Mouse (Mus musculus): ENCODE measurements around the gene Hint2. TPM values are rescaled to one million over a fixed set of nuclear protein-coding genes. Genes with fewer than 3 reads are reported as not detected.

The Hint2 gene
- total RNA-seq (2022), result 10 to 100 TPM; 46.4 to 48.6 (median 47.3) TPM

DNA sequence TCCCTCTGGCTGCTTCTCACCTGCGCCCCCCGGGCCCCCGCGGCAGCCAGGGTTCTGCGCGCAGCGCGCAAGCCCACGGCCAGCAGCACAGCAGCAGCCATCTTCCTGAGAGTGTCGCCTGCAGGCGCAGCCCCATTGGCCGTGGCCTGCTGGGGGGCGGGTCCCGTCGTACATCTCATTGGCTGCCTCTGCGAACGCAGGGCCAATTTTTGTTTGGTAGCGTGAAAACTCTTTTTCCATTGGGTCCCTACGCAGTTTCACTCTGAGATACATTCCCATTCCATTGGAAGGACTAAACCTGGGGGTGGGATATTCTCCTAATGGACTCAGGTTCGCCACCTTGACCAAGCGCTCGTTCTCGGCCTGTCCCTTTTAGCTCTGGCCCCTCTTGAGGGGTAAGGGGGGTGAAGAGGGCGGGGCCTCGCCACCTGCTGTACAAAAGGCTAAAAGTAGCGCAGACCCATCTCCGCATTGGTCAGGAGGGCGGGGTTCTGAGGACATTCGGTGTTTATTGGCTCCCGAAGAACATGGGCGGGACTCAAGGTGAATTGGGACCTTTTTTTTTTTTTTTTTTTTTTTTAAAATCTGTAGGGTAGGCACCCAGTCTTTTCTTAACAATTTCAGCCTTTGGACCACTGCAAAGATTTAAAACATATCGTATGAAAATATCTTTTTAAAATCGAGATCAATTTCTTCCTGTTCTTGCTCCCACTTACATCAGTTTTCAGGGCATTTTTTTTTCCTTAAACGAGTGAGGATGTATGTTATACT is at the start of gene Hint2:
TSS of gene Hint2 (minus strand) at position 128 of the 771 bp plus-strand sequence.
- DNase-seq (ENCODE audit: low spot score in 2 of 2), result peak; percentile 96

DNA sequence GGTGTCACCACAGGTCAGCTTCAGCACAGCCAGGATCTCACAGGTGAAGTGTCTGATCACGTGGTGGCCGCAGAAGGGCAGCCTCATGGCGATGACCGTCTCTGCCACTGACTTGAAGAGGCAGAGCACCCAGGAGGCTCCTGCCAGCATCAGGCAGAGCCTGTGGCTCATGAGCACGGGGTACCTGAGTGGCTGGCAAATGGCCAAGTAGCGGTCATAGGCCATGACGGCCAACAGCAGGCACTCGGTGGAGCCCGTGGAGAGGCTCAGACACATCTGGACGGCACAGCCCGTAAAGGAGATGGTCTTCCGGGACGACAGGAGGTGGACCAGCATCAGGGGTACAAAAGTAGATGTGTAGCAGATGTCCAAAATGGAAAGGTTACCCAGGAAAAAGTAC is 49.7 kb upstream of the Hint2 start:
- DNase-seq (ENCODE audit: low spot score in 2 of 2), result no peak

DNA sequence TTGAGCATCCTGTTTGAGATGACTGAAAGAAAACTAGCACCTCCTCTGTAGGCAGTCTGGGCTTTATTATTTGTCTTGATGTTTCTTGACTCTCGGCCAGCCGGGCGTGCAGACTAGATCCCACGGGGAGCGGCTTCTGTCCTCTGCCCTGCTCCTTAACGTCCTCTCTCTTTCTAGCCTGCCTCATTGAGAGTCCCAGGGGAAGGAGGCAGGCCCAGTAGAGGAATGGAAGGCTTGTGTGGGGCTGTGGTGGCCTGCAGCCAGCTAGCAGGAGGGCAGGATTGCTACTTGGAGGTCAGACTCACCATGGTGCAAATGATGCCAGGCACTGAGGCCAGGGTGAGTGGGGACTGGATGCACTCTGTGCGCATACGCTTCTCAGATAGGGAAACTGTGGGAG is 47.6 kb upstream of the Hint2 start:
- no peak for DNase-seq (ENCODE audit: low spot score in 2 of 2)

DNA sequence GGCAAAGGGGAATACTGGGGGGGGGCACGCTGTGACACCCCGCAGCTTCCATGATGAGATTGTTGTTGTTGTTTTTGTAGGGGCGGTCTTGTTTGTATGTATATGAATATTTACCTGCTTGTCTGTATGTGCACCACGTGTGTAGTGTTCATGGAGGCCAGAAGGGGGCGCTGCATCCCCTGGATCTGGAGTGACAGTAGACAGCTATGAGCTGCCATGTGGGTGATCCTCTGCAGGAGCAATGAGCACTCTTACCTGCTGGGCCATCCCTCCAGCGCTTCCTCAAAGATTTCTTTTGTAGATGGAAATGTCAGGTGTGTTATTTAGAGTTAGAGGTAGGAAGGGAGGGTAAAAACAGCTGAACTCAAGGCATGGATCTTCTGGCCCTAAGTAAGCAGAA is 47.2 kb upstream of the Hint2 start:
- DNase-seq (ENCODE audit: low spot score in 2 of 2), result no peak

DNA sequence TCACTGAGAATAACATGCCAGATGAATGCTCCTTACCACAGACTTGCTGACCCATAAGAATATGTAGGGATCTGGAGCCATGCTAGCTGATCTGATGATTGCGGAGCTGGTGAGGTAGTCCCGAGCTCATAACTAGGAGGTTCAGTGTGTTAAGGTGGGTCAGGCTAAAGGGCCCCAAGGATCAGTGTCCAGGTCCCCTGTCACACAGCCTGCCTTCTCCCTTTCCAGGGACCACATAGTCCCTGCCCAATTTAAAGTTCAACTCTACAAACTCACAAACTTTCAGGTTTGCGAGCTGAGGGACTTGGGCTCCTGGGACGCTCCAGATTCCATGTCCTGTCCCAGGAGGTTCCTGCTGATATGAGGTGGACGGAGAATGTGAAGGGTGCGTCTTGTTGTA is 44.4 kb upstream of the Hint2 start, which contains the start of gene Olfr70:
TSS of gene Olfr70 (minus strand) at position 101 of the 400 bp plus-strand sequence.
- DNase-seq (ENCODE audit: low spot score in 2 of 2), result no peak

DNA sequence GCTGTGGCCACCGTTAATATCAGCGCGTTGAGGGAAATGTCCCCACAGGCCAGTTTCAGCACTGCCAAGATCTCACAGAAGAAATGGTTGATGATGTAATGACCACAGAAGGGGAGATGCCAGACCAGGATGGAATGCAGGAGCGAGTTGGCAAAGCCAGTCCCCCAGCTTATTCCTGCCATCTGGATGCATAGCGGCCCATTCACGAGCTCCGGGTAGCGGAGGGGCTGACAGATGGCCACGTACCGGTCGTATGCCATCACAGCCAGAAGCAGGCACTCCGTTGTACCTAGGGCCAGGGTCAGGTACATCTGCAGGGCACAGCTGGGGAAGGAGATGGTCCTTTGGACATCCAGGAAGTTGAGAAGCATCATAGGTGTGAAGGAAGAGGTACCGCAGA is 40.3 kb upstream of the Hint2 start:
- DNase-seq (ENCODE audit: low spot score in 2 of 2), result no peak

DNA sequence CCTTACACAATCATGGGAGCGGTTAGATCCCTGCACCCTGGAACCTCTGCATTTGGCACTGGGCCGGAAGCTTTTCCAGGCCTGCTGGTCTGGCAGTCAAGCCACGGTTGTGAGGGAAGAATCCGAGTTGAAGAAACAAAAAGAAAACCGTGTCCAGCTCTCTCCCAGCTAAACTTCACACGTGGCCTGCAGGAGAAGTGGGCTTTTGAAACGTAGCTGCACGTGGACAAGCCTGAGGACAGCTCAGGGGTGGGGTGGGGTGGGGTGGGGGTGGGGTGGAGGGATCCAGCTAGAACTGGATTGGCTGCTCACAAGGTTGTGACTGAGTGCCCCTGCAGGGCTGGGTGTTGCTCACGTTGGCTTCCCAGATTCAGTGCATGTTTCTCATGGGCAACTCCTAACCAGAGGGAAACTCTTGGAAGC is 39.0 kb upstream of the Hint2 start:
- peak; percentile 36 to 66 for DNase-seq (ENCODE audit: low spot score in 2 of 2)

DNA sequence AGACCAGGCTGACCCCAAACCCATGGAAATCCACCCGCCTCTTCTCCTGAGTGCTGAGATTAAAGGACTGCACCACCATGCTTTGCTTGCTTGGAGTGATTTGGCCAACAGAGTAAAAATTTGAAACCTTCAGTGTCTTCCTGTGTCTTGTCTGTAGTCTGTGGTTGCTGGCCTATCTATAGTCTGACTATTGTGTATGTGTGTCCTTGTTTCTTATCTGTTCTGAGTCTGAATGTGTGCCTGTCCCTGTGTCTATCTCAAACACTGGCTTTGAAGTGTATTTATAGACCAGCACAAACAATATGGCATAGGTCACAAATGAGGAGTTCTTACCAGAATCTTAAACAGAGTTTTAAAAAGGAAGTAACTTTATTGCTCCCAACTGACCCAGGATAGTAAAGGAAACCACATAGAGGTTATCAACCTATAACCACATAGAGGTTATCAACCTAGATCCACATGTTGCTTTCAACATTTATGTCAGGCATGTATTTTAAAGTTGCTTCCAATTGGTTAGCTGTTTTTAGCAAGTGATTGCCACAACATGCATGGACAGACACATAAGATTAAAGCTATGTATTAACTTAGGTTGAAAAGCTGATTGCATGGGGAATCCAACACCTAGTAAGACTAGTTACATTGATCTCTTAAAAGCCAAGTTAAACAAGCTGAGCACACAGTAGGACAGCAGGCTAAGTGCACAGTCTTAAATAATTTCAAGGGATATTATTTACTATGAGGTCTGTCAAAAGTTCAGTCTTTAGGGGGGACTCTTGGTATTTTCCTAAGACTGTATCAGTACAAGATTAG is 38.4 kb upstream of the Hint2 start:
- DNase-seq (ENCODE audit: low spot score in 2 of 2), result no peak

DNA sequence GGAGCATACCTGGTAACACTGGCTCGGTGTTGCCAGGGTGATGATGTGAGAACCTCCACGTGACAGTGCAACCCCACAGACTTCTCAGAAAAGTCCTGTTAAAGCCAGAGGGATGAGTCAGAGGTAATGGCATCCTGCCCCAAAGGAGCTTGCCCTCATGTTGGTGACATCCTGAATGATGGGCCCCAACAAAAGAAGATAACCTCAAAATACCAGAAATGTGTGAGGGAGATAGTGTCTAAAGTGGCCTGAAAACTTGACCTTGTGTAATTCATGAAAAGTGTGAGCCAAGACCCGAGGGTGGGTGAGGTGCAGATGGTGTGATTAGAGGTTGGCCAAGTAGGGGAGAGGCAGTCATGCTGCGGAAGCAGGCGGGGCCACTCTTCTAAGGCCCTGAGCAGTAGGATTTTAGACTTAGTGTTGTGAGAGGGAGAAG is 37.6 kb upstream of the Hint2 start:
- DNase-seq (ENCODE audit: low spot score in 2 of 2), result peak in 1 of 2 experiments; percentile 25

DNA sequence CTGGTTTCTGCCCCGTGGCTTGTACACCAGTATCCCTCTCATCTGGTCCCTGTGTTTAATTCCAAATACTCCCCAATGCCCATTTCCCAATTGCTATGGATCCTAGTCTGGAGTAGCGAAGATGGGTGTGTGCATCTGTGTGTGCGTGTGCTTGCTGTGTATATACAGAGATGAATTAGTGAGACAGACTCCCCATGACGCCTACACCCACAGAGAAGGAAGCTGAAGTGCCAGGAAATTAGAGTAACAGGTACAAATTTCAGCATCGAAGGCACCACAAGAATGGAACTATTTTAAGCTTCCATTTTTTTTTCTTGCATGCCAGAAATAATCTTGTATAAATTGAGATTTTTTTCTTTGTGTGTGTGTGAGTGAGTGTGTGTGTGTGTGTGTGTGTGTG is 34.8 kb upstream of the Hint2 start:
- DNase-seq (ENCODE audit: low spot score in 2 of 2), result no peak

DNA sequence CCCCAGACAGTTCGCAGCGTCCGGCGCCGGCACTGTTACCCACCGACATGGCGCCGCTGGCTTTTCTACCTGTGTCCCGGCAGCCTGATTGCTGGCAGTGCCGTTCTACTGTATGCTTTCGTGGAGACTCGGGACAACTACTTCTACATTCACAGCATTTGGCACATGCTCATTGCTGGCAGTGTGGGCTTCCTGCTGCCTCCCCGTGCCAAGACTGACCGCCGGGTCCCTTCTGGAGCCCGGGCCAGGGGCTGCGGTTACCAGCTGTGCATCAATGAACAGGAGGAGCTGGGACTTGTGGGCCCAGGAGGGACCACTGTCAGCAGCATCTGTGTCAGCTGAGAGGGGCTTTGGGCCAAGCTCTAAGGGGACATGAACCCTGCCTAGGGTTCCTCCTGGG is 33.8 kb upstream of the Hint2 start:
- DNase-seq (ENCODE audit: low spot score in 2 of 2), result no peak

DNA sequence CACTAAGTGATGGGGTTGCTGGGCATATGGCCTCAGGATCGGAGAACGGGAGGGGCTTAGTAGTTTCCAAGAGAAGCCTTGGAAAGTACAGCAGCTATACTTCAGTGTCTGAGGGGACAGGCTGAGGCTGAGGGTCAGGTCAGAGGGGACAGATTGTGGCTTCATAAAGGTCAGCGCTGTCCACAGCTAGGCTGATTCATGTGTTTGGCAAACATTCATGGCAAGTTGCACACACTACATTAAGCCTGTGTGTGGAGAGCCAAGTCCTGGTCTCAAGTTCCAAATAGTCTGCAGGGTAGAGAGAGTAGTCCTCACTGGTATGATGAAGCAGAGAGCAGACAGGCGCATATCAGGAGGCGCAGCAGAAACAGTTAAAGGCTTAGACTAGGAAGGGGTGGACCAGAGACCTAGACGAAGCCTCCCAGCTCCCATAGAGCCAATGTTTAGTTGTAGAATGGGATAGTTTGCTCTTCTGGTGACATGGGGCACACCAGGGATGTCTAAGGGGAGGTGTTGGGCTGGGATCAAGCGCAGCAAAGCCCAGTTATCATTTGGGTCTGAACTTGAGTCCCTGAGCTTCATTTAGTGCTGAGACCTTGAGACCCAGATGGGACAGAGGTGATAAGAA is 23.3 kb upstream of the Hint2 start:
- peak; percentile 72 to 76 for DNase-seq (ENCODE audit: low spot score in 2 of 2)

DNA sequence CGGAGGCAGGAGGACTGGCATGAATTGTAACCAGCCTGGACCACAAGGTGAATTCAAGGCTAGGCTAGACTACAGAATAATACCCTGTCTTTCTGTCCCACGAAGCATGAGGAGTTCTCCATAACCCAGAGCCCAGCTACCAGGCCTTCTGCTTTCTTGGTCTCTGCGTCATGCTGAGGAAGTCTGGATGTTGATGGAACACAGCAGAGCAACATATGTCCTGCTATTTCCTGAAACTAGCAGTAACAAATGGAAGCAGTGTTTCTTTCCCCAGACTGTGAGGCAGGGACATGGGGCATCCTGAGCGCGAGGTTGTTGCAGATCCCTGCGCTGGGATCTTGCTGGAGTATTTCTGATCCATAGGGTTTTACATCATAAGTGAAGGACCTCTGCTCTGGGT is 22.3 kb upstream of the Hint2 start:
- DNase-seq (ENCODE audit: low spot score in 2 of 2), result no peak

DNA sequence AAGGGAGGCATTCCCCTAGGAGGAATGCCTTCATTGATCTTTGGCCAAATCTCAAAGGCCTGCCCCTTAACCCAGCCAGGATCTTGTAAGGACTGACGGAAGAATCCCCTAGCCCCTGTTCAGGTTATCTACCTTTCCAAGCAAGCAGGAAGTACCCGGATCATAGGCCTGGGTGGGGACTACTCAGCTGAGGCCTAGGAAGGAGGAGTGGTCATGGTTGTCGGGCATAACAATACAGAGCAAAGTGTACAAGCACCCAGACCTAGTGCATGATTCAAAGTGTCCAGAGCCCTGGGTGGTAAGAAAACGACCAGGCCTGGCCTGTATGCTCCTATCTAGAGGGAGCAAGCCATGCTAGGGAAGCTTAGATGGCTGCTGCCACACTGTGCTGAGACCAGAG is 19.3 kb upstream of the Hint2 start:
- DNase-seq (ENCODE audit: low spot score in 2 of 2), result no peak

DNA sequence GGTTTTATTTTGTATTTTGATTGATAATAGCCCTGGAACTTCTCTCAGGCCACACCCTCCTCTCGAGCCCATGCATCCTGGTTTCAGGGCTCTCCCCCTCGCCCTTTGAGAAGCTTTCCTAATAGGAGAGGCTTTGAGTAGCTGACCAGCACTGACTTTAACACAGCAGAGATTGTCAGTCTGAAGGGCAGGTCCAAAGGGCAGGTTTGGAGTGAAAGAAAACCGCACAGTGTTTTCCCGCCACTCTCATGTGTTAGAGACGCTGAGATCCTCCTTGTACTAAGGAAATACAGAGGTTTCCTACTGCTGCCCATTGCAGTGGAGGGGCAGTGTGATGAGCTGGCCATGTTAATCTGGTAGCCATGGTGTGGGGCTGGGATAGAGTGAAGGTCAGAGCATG is 18.7 kb upstream of the Hint2 start:
- no peak for DNase-seq (ENCODE audit: low spot score in 2 of 2)

DNA sequence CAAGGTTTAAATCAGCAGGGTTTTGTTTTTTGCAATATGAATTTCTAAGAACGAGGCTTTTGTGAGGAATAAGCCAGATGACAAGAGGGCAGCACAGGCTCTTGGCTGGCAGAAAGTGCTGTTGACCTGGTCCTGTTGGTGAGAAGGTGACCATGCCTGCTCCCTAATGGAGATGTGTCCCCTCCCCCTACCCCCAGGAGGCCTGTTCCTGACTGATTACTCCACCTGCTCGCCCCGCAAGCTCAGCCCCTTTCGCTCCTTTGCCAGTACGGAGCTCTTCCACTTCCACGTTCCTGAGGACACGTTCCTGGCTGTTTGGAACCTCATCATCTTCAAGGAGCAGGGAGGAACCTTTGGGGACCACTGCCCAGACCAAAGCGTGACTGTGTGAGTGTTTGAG is 17.4 kb upstream of the Hint2 start:
- DNase-seq (ENCODE audit: low spot score in 2 of 2), result no peak

DNA sequence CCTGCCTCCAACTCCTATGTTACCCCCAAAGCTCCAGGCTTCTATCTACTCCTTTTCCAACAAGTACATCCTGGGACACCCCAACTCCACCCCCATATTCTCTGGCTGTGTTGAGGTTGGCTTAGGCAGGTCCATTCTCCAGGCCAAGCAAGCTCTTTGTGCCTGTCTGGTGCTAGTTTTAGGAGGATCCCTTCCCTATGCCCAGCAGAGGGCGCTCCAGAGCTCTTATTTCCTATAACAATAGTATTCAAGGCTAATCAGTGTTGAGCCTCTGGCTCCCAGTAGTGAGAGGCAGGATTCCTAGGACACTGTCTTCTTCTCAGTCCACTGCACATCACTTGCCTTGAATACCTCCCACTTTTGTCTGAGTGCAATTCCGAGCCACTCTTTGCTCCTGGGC is 15.8 kb upstream of the Hint2 start:
- DNase-seq (ENCODE audit: low spot score in 2 of 2), result peak; percentile 71 to 75

DNA sequence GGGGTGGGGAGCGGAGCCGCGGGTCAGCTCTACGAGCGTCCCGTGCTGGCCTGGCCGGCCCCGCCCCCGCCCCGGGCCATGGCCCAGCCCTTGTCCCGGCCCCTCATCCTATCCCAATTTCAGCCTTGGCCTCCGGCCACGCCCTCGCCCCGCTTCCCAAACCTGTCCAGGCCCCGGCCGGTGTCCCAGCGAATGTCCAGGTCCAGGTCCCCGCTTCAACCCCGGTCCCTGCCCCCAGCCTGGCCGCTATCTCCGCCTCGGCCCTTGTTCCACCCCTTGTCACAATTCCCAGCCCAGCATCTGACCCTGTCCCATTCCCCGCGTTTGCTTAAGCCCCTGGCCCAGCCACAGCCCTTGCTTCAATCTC is 13.1 kb upstream of the Hint2 start:
- DNase-seq (ENCODE audit: low spot score in 2 of 2), result peak; percentile 42 to 58

DNA sequence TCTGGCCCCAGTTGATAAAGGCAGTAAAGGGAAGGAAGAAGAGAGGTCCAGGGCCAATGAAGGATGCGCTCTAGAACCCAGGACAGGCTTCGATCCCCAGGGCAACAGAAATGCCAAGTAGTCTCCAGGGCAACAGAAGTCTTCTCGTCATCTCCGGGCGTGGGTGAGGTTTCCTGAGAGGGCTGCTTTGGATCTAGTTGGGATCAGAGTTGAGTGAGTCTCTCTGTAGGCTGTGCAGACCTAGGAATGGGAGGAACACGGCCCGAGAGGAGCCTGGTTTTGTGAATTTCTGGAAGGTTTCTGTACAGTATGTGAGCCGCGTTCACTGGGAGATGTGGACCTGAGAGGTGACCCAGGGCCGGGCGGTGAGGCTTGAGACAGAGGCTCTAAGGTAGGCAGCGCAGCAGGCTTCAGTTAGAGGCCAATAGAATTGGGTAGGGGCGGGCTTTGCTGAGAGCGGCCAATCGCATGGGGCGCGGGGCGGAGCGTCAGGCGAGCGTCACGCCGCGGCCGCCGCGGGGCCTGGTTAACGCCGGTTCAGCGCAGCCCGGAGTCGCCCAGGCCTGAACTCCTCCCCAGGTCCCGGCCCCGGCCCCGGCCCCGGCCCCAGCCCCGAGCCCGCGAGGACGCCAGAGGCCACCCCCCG is 12.6 kb upstream of the Hint2 start, which contains the start of the genes Tmem8b and Fam221b:
TSS of gene Tmem8b (plus strand) at position 190 of the 646 bp plus-strand sequence.
TSS of gene Fam221b (minus strand) at position 364 of the 646 bp plus-strand sequence.
- DNase-seq (ENCODE audit: low spot score in 2 of 2), result peak; percentile 75 to 78

DNA sequence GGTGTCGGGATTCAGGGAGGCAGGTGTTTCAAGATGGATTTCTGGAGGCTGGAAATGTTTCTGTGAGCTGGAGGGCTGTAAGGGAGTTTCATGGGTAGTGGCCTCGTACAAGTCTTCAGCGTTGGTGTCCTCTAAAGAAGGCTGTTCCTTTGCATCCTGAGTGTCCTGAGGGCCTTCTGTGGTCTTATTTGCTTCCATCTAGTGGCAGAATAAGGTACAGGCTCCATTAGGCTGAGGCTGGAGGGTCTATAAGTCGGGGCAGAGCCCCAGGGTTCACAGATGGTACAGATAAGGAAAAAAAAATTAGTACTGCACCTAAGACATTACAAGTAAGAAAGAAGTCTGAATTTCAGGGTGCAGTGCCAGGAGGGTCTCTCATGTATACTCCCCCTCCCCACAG is 10.1 kb upstream of the Hint2 start:
- DNase-seq (ENCODE audit: low spot score in 2 of 2), result no peak

DNA sequence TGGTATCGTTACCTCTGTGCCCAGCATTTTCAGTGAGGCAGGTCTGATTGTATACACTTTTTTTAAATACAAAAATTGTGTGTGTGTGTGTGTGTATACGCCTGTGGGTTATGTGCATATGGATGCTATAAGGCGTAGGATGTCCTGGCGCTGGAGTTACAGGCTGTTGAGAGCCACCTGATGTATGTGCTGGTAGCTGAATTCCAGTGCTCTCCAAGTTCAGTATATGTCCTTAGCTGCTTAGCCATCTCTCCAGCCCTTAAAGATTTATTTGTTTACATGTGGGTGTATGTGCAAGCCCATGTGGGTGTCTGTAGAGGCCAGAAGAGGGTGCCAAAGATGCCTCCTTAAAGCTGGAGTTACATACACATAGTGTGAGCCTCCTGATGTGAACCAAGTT is 880 bp upstream of the Hint2 start:
- no peak for DNase-seq (ENCODE audit: low spot score in 2 of 2)

All from gastrocnemius, adult 8-10 months (tissue).